Mouse (Mus musculus) embryonic facial prominence, embryonic 14.5 days (tissue): ENCODE data around the gene Hist1h1c. TPM values are rescaled to one million over a fixed set of nuclear protein-coding genes. Genes with fewer than 3 reads are reported as not detected.

ENCODE experiments used
- ATAC-seq: fragments of 200-750 bp; cut with Nextera tagmentation; 2 replicates; pipeline ENCODE4 v1.8.0; 2017; ENCODE audit warnings: low read depth, moderate number of reproducible peaks, moderate TSS enrichment
- DNase-seq: peaks from one replicate; pipeline ENCODE4 v3.0.0-alpha.2; 2015; ENCODE audit warnings: low spot score
- H3K27ac ChIP-seq: fragments of 300-500 bp; sonication (generic); replicated peaks from 2 replicates; pipeline ENCODE4 v1.5.1; 2014; ENCODE audit warnings: low read depth, mild to moderate bottlenecking, low read length, moderate library complexity
- H3K27me3 ChIP-seq: fragments of 300-500 bp; sonication (generic); replicated peaks from 2 replicates; pipeline ENCODE4 v1.6.1; 2014; ENCODE audit warnings: low read length; ENCODE audit not compliant: control insufficient read depth, insufficient read depth
- H3K36me3 ChIP-seq: fragments of 300-500 bp; sonication (generic); 2 replicates; pipeline ENCODE4 v1.6.1; 2014; ENCODE audit warnings: low read length, mixed read lengths; ENCODE audit not compliant: control insufficient read depth, insufficient read depth
- H3K4me1 ChIP-seq: fragments of 300-500 bp; sonication (generic); 2 replicates; pipeline ENCODE4 v1.6.1; 2014; ENCODE audit warnings: antibody characterized with exemption, low read length; ENCODE audit not compliant: control insufficient read depth, insufficient read depth
- H3K4me2 ChIP-seq: fragments of 300-500 bp; sonication (generic); 2 replicates; pipeline ENCODE4 v1.6.1; 2014; ENCODE audit warnings: low read depth, mild to moderate bottlenecking, low read length, moderate library complexity, mixed read lengths
- H3K4me3 ChIP-seq: fragments of 300-500 bp; sonication (generic); 2 replicates; pipeline ENCODE4 v1.5.1; 2014; ENCODE audit warnings: low read depth, mild to moderate bottlenecking, low read length
- H3K9ac ChIP-seq: fragments of 300-500 bp; sonication (generic); 2 replicates; pipeline ENCODE4 v1.6.1; 2014; ENCODE audit warnings: low read depth, mild to moderate bottlenecking, low read length, moderate library complexity, mixed read lengths
- H3K9me3 ChIP-seq: fragments of 300-500 bp; sonication (generic); 2 replicates; pipeline ENCODE4 v1.6.1; 2016; ENCODE audit warnings: low read length; ENCODE audit not compliant: control insufficient read depth
- WGBS: fragments of 180-500 bp; shearing (Covaris S2); extraction: QIAGEN DNeasy Blood & Tissue Kit; methylation state at CpG from one replicate; pipeline ENCODE4 v1.1.7; 2014; 5-methylcytosine and 5-hydroxymethylcytosine counted together
- polyA plus RNA-seq: library from polyadenylated mRNA; unstranded; fragments of >200 nt; fragmentation: Nextera tagmentation; extraction: Ambion mirVana; gene quantifications from 2 replicates; pipeline ENCODE4 v1.2.1, GENCODE M21; 2014

Gene Hist1h1c
- polyA plus RNA-seq, 1 experiment from 2014 or later, result 37.8 TPM

GRCm38 (mm10) chr13:23725213-23725612, 13.4 kb upstream of the Hist1h1c start:
- no CpG with 5 or more reads among the region's 1 CpGs for WGBS

GRCm38 (mm10) chr13:23728472-23729191, 10.0 kb upstream of the Hist1h1c start:
- Histone ChIP-seq H3K27me3 (no peaks in the 10 kb centered on the region), H3K36me3 (no peaks in the 10 kb centered on the region), H3K4me3 (no peak overlapping the region), H3K4me1 (no peaks in the 10 kb centered on the region), H3K4me2 (no peak overlapping the region), H3K9me3 (no peaks in the 10 kb centered on the region), H3K27ac (no peak overlapping the region), H3K9ac (no peak overlapping the region)
- WGBS, result 91% methylated on average over 18 of the region's 18 CpGs
- no peak for DNase-seq
- ATAC-seq, result no peak

More at GRCm38 (mm10) chr13:23725213-23725612, 13.4 kb upstream of the Hist1h1c start:
- no peaks in the 10 kb centered on the region for H3K27me3 ChIP-seq
- no peaks in the 10 kb centered on the region for H3K36me3 ChIP-seq
- ATAC-seq (no peak), DNase-seq (no peak)
- no peaks in the 10 kb centered on the region for H3K4me1 ChIP-seq
- H3K4me2 ChIP-seq, result no peak overlapping the region
- H3K4me3 ChIP-seq, result no peak overlapping the region
- no peaks in the 10 kb centered on the region for H3K9me3 ChIP-seq
- H3K27ac ChIP-seq, result no peak overlapping the region
- H3K9ac ChIP-seq, result no peak overlapping the region

GRCm38 (mm10) chr13:23729192-23729525, 9.4 kb upstream of the Hist1h1c start:
- Histone ChIP-seq H3K36me3 (no peaks in the 10 kb centered on the region), H3K27ac (no peak overlapping the region), H3K4me3 (no peak overlapping the region), H3K4me2 (no peak overlapping the region), H3K4me1 (no peaks in the 10 kb centered on the region), H3K9me3 (no peaks in the 10 kb centered on the region), H3K27me3 (no peaks in the 10 kb centered on the region), H3K9ac (no peak overlapping the region)
- no peak for ATAC-seq
- DNase-seq, result no peak
- WGBS, result 89% methylated on average over 9 of the region's 9 CpGs

GRCm38 (mm10) chr13:23729706-23730105, 8.9 kb upstream of the Hist1h1c start:
- Histone ChIP-seq H3K4me1 (no peaks in the 10 kb centered on the region), H3K9me3 (no peaks in the 10 kb centered on the region), H3K27me3 (no peaks in the 10 kb centered on the region), H3K4me3 (no peak overlapping the region), H3K27ac (no peak overlapping the region), H3K9ac (no peak overlapping the region), H3K36me3 (no peaks in the 10 kb centered on the region), H3K4me2 (no peak overlapping the region)
- 95% methylated on average over 5 of the region's 5 CpGs for WGBS
- DNase-seq (no peak), ATAC-seq (no peak)

- WGBS, result 34% methylated on average over 8 of the region's 8 CpGs
- no peaks in the 10 kb centered on the region for H3K9me3 ChIP-seq
- no peak overlapping the region for H3K9ac ChIP-seq
- no peak overlapping the region for H3K4me2 ChIP-seq
- no peak overlapping the region for H3K27ac ChIP-seq
- DNase-seq, result peak; percentile 31
- no peaks in the 10 kb centered on the region for H3K4me1 ChIP-seq
- H3K27me3 ChIP-seq, result no peaks in the 10 kb centered on the region
- no peaks in the 10 kb centered on the region for H3K36me3 ChIP-seq
- ATAC-seq, result no peak
- H3K4me3 ChIP-seq, result no peak overlapping the region
Measured at GRCm38 (mm10) chr13:23730479-23730878, 8.1 kb upstream of the Hist1h1c start.

GRCm38 (mm10) chr13:23732156-23732804, 6.3 kb upstream of the Hist1h1c start:
- H3K9ac ChIP-seq, result no peak overlapping the region
- H3K9me3 ChIP-seq, result no peaks in the 10 kb centered on the region
- H3K36me3 ChIP-seq, result no peaks in the 10 kb centered on the region
- no peaks in the 10 kb centered on the region for H3K27me3 ChIP-seq
- H3K27ac ChIP-seq, result no peak overlapping the region
- no peak overlapping the region for H3K4me2 ChIP-seq
- H3K4me3 ChIP-seq, result no peak overlapping the region
- H3K4me1 ChIP-seq, result no peaks in the 10 kb centered on the region
- WGBS, result 27% methylated on average over 8 of the region's 8 CpGs
- ATAC-seq, result no peak
- peak; percentile 80 for DNase-seq

- Histone ChIP-seq H3K27ac (no peak overlapping the region), H3K9ac (no peak overlapping the region), H3K9me3 (no peaks in the 10 kb centered on the region), H3K4me2 (no peak overlapping the region), H3K36me3 (no peaks in the 10 kb centered on the region), H3K4me3 (no peak overlapping the region), H3K4me1 (peaks cover 14% of the 10 kb centered on the region; the same call in 1 of the 2 replicates), H3K27me3 (no peaks in the 10 kb centered on the region)
- no peak for ATAC-seq
- DNase-seq, result no peak
- 82% methylated on average over 5 of the region's 5 CpGs for WGBS
Measured at GRCm38 (mm10) chr13:23737091-23737490, 1.5 kb upstream of the Hist1h1c start.

GRCm38 (mm10) chr13:23738041-23738440, 567 bp upstream of the Hist1h1c start:
- Histone ChIP-seq H3K4me2 (peak overlapping the region; percentile 63), H3K9me3 (no peaks in the 10 kb centered on the region), H3K4me1 (peaks cover 14% of the 10 kb centered on the region; the same call in 1 of the 2 replicates), H3K27ac (peak overlapping the region; percentile 95), H3K4me3 (peak overlapping the region; percentile 49), H3K9ac (peak overlapping the region; percentile 75), H3K36me3 (no peaks in the 10 kb centered on the region), H3K27me3 (no peaks in the 10 kb centered on the region)
- ATAC-seq (no peak), DNase-seq (no peak)
- 23% methylated on average over 4 of the region's 4 CpGs for WGBS
